Mouse (Mus musculus): ENCODE data around the gene Cbwd1. TPM values are rescaled to one million over a fixed set of nuclear protein-coding genes. Genes with fewer than 3 reads are reported as not detected.

Gene Cbwd1
- total RNA-seq, 4 experiments from 2014 or later = 10.2 to 14.4 (median 11.8) TPM

- no peak for DNase-seq (ENCODE audit: low spot score)
These were observed 17.7 kb upstream of the Cbwd1 start for GRCm38 (mm10) chr19:24978852-24979842.

GRCm38 (mm10) chr19:24977991-24978390 lies 16.6 kb upstream of the Cbwd1 start:
- no peak for DNase-seq (ENCODE audit: low spot score)

- DNase-seq (ENCODE audit: low spot score) = no peak
These were observed 11.4 kb upstream of the Cbwd1 start for GRCm38 (mm10) chr19:24972701-24973390.

- no peak for DNase-seq (ENCODE audit: low spot score)
These were observed 9.9 kb upstream of the Cbwd1 start for GRCm38 (mm10) chr19:24971307-24971706.

GRCm38 (mm10) chr19:24966941-24967340 lies 5.5 kb upstream of the Cbwd1 start:
- no peak for DNase-seq (ENCODE audit: low spot score)

GRCm38 (mm10) chr19:24966203-24966602 lies 4.8 kb upstream of the Cbwd1 start:
- no peak for DNase-seq (ENCODE audit: low spot score)

- DNase-seq (ENCODE audit: low spot score) = peak; percentile 62
These were observed 2.9 kb downstream of the Cbwd1 start for GRCm38 (mm10) chr19:24958531-24958930.

GRCm38 (mm10) chr19:24945521-24946262 lies 15.7 kb downstream of the Cbwd1 start:
- no peak for DNase-seq (ENCODE audit: low spot score)

GRCm38 (mm10) chr19:24937084-24937483 lies 24.3 kb downstream of the Cbwd1 start:
- no peak for DNase-seq (ENCODE audit: low spot score)

- no peak for DNase-seq (ENCODE audit: low spot score)
These were observed 32.4 kb downstream of the Cbwd1 start for GRCm38 (mm10) chr19:24929041-24929440.

- no peak for DNase-seq (ENCODE audit: low spot score)
These were observed 40.5 kb downstream of the Cbwd1 start for GRCm38 (mm10) chr19:24920866-24921265.

- DNase-seq (ENCODE audit: low spot score) = no peak
These were observed 52.8 kb downstream of the Cbwd1 start for GRCm38 (mm10) chr19:24908385-24909155.

- DNase-seq (ENCODE audit: low spot score) = no peak
These were observed 53.8 kb downstream of the Cbwd1 start for GRCm38 (mm10) chr19:24907655-24908054.

- DNase-seq (ENCODE audit: low spot score) = no peak
These were observed 58.6 kb downstream of the Cbwd1 start for GRCm38 (mm10) chr19:24902821-24903220.

GRCm38 (mm10) chr19:24902256-24902655 lies 59.2 kb downstream of the Cbwd1 start:
- no peak for DNase-seq (ENCODE audit: low spot score)

- no peak for DNase-seq (ENCODE audit: low spot score)
These were observed 59.7 kb downstream of the Cbwd1 start for GRCm38 (mm10) chr19:24901666-24902065.

GRCm38 (mm10) chr19:24900581-24901220 lies 60.7 kb downstream of the Cbwd1 start, which contains the start of gene Foxd4:
TSS of gene Foxd4 (minus strand) at chr19:24901197.
- no peak for DNase-seq (ENCODE audit: low spot score)

- DNase-seq (ENCODE audit: low spot score) = no peak
These were observed 61.5 kb downstream of the Cbwd1 start for GRCm38 (mm10) chr19:24899578-24900544.

All from heart, adult 8-10 months (tissue).